Mouse (Mus musculus): ENCODE measurements around the gene Dcaf8. TPM values are rescaled to one million over a fixed set of nuclear protein-coding genes. Genes with fewer than 3 reads are reported as not detected.
"Not testable (repeated sequence)": the region's sequence is repeated elsewhere in the genome, so short reads cannot be mapped to it uniquely, and the experiment has no call there.

The Dcaf8 gene
- polyA plus RNA-seq, 1 experiment from 2014 or later = 147 TPM

GRCm38 (mm10) chr1:172221297-172222063 lies 73.6 kb downstream of the Dcaf8 start:
- WGBS = 23% methylated on average over 11 of the region's 11 CpGs
- peak; percentile 70 for ATAC-seq (ENCODE audit: low FRiP score, low TSS enrichment)
- Histone ChIP-seq H3K27me3 (ENCODE audit: insufficient read depth, low read length) (no peaks in the 10 kb centered on the region), H3K4me1 (ENCODE audit: insufficient read depth, low read length) (peaks cover 46% of the 10 kb centered on the region), H3K36me3 (ENCODE audit: insufficient read depth, low read length) (no peaks in the 10 kb centered on the region), H3K4me3 (ENCODE audit: low read length) (no peak overlapping the region), H3K4me2 (replicated peaks; ENCODE audit: low read depth, low read length) (no peak overlapping the region), H3K27ac (ENCODE audit: low read length) (peak overlapping the region; percentile 85), H3K9me3 (ENCODE audit: low read length) (no peaks in the 10 kb centered on the region), H3K9ac (replicated peaks; ENCODE audit: low read length) (peak overlapping the region; percentile 44; the same call in 1 of the 2 replicates)

- Histone ChIP-seq H3K9me3 (ENCODE audit: low read length) (no peaks in the 10 kb centered on the region), H3K27ac (ENCODE audit: low read length) (no peak overlapping the region), H3K4me3 (ENCODE audit: low read length) (no peak overlapping the region), H3K36me3 (ENCODE audit: insufficient read depth, low read length) (no peaks in the 10 kb centered on the region), H3K27me3 (ENCODE audit: insufficient read depth, low read length) (no peaks in the 10 kb centered on the region), H3K4me1 (ENCODE audit: insufficient read depth, low read length) (no peaks in the 10 kb centered on the region), H3K9ac (replicated peaks; ENCODE audit: low read length) (no peak overlapping the region), H3K4me2 (replicated peaks; ENCODE audit: low read depth, low read length) (no peak overlapping the region)
- WGBS = 94% methylated on average over 2 of the region's 2 CpGs
- ATAC-seq (ENCODE audit: low FRiP score, low TSS enrichment) = no peak
These were observed 80.3 kb downstream of the Dcaf8 start for GRCm38 (mm10) chr1:172228209-172228608.

GRCm38 (mm10) chr1:172229215-172229614 lies 81.3 kb downstream of the Dcaf8 start:
- no peaks in the 10 kb centered on the region for H3K4me1 ChIP-seq (ENCODE audit: insufficient read depth, low read length)
- no peaks in the 10 kb centered on the region for H3K27me3 ChIP-seq (ENCODE audit: insufficient read depth, low read length)
- no peaks in the 10 kb centered on the region for H3K9me3 ChIP-seq (ENCODE audit: low read length)
- no peak overlapping the region for H3K27ac ChIP-seq (ENCODE audit: low read length)
- 89% methylated on average over 1 of the region's 1 CpGs for WGBS
- H3K4me2 ChIP-seq (replicated peaks; ENCODE audit: low read depth, low read length) = no peak overlapping the region
- no peak overlapping the region for H3K4me3 ChIP-seq (ENCODE audit: low read length)
- no peak for ATAC-seq (ENCODE audit: low FRiP score, low TSS enrichment)
- H3K36me3 ChIP-seq (ENCODE audit: insufficient read depth, low read length) = no peaks in the 10 kb centered on the region
- no peak overlapping the region for H3K9ac ChIP-seq (replicated peaks; ENCODE audit: low read length)

- H3K9ac ChIP-seq (replicated peaks; ENCODE audit: low read length) = no peak overlapping the region
- no peak overlapping the region for H3K4me3 ChIP-seq (ENCODE audit: low read length)
- ATAC-seq (ENCODE audit: low FRiP score, low TSS enrichment) = peak; percentile 32; the same call in 1 of the 2 replicates
- no peak overlapping the region for H3K4me2 ChIP-seq (replicated peaks; ENCODE audit: low read depth, low read length)
- H3K9me3 ChIP-seq (ENCODE audit: low read length) = no peaks in the 10 kb centered on the region
- H3K27ac ChIP-seq (ENCODE audit: low read length) = peak overlapping the region; percentile 72
- peaks cover 13% of the 10 kb centered on the region for H3K4me1 ChIP-seq (ENCODE audit: insufficient read depth, low read length)
- peaks cover 6% of the 10 kb centered on the region; the same call in 1 of the 2 replicates for H3K27me3 ChIP-seq (ENCODE audit: insufficient read depth, low read length)
- no peaks in the 10 kb centered on the region for H3K36me3 ChIP-seq (ENCODE audit: insufficient read depth, low read length)
- WGBS = 37% methylated on average over 6 of the region's 6 CpGs
These were observed 93.2 kb downstream of the Dcaf8 start for GRCm38 (mm10) chr1:172240945-172241708.

- peak; percentile 87 for ATAC-seq (ENCODE audit: low FRiP score, low TSS enrichment)
- Histone ChIP-seq H3K4me3 (ENCODE audit: low read length) (no peak overlapping the region), H3K4me1 (ENCODE audit: insufficient read depth, low read length) (peaks cover 13% of the 10 kb centered on the region), H3K9me3 (ENCODE audit: low read length) (no peaks in the 10 kb centered on the region), H3K9ac (replicated peaks; ENCODE audit: low read length) (no peak overlapping the region), H3K27me3 (ENCODE audit: insufficient read depth, low read length) (peaks cover 6% of the 10 kb centered on the region; the same call in 1 of the 2 replicates), H3K4me2 (replicated peaks; ENCODE audit: low read depth, low read length) (no peak overlapping the region), H3K36me3 (ENCODE audit: insufficient read depth, low read length) (no peaks in the 10 kb centered on the region), H3K27ac (ENCODE audit: low read length) (peak overlapping the region; percentile 69; the same call in 1 of the 2 replicates)
- 48% methylated on average over 2 of the region's 2 CpGs for WGBS
These were observed 94.5 kb downstream of the Dcaf8 start for GRCm38 (mm10) chr1:172242401-172242800.

GRCm38 (mm10) chr1:172243547-172244205 lies 95.8 kb downstream of the Dcaf8 start:
- 32% methylated on average over 16 of the region's 16 CpGs for WGBS
- Histone ChIP-seq H3K27ac (ENCODE audit: low read length) (no peak overlapping the region), H3K4me2 (replicated peaks; ENCODE audit: low read depth, low read length) (no peak overlapping the region; the same call in 1 of the 2 replicates)

GRCm38 (mm10) chr1:172244645-172245044 lies 96.8 kb downstream of the Dcaf8 start:
- H3K27me3 ChIP-seq (ENCODE audit: insufficient read depth, low read length); H3K4me2 ChIP-seq (replicated peaks; ENCODE audit: low read depth, low read length); ATAC-seq (ENCODE audit: low FRiP score, low TSS enrichment); H3K27ac ChIP-seq (ENCODE audit: low read length); H3K9me3 ChIP-seq (ENCODE audit: low read length); H3K9ac ChIP-seq (replicated peaks; ENCODE audit: low read length); H3K36me3 ChIP-seq (ENCODE audit: insufficient read depth, low read length): not testable (repeated sequence)
- Histone ChIP-seq H3K4me3 (ENCODE audit: low read length) (peak overlapping the region; percentile 5; the same call in 1 of the 2 replicates), H3K4me1 (ENCODE audit: insufficient read depth, low read length) (peaks cover 13% of the 10 kb centered on the region)
- 43% methylated on average over 23 of the region's 23 CpGs for WGBS

More at GRCm38 (mm10) chr1:172243547-172244205, 95.8 kb downstream of the Dcaf8 start:
- H3K9me3 ChIP-seq (ENCODE audit: low read length) = no peaks in the 10 kb centered on the region
- no peak overlapping the region for H3K4me3 ChIP-seq (ENCODE audit: low read length)
- peaks cover 13% of the 10 kb centered on the region for H3K4me1 ChIP-seq (ENCODE audit: insufficient read depth, low read length)
- no peak for ATAC-seq (ENCODE audit: low FRiP score, low TSS enrichment)
- H3K36me3 ChIP-seq (ENCODE audit: insufficient read depth, low read length) = no peaks in the 10 kb centered on the region
- H3K9ac ChIP-seq (replicated peaks; ENCODE audit: low read length) = no peak overlapping the region
- peaks cover 6% of the 10 kb centered on the region; the same call in 1 of the 2 replicates for H3K27me3 ChIP-seq (ENCODE audit: insufficient read depth, low read length)

Other genes with a start within 250 kb of the Dcaf8 start
- 0.12 and 0.24 TPM in 2 replicates for gene Slamf6, start 230.6 kb upstream of the Dcaf8 start, polyA plus RNA-seq (2015; fragmentation: Nextera tagmentation; extraction: Ambion mirVana)
- 14.6 and 19.0 TPM in 2 replicates for gene Vangl2, start 119.6 kb upstream of the Dcaf8 start, polyA plus RNA-seq (2015; fragmentation: Nextera tagmentation; extraction: Ambion mirVana)
- not detected in 2 replicates for gene Nhlh1, start 90.5 kb upstream of the Dcaf8 start, polyA plus RNA-seq (2015; fragmentation: Nextera tagmentation; extraction: Ambion mirVana)
- 260 and 264 TPM in 2 replicates for gene Copa, start 65.6 kb upstream of the Dcaf8 start, polyA plus RNA-seq (2015; fragmentation: Nextera tagmentation; extraction: Ambion mirVana)
- gene Ncstn, start 65.3 kb upstream of the Dcaf8 start, polyA plus RNA-seq (2015; fragmentation: Nextera tagmentation; extraction: Ambion mirVana) = 160 and 164 TPM in 2 replicates
- gene Pex19, start 21.3 kb upstream of the Dcaf8 start, polyA plus RNA-seq (2015; fragmentation: Nextera tagmentation; extraction: Ambion mirVana) = 170 and 172 TPM in 2 replicates
- 129 and 132 TPM in 2 replicates for gene Pea15a, start 58.7 kb downstream of the Dcaf8 start, polyA plus RNA-seq (2015; fragmentation: Nextera tagmentation; extraction: Ambion mirVana)
- 5.2 and 5.6 TPM in 2 replicates for gene Casq1, start 71.8 kb downstream of the Dcaf8 start, polyA plus RNA-seq (2015; fragmentation: Nextera tagmentation; extraction: Ambion mirVana)
- gene Atp1a4, start 110.3 kb downstream of the Dcaf8 start, polyA plus RNA-seq (2015; fragmentation: Nextera tagmentation; extraction: Ambion mirVana) = 0.05 TPM in 1 of 2 replicates, not detected in the other
- 60.2 and 69.7 TPM in 2 replicates for gene Igsf8, start 113.6 kb downstream of the Dcaf8 start, polyA plus RNA-seq (2015; fragmentation: Nextera tagmentation; extraction: Ambion mirVana)
- gene Atp1a2, start 150.0 kb downstream of the Dcaf8 start, polyA plus RNA-seq (2015; fragmentation: Nextera tagmentation; extraction: Ambion mirVana) = 1.7 and 2.4 TPM in 2 replicates
- gene Kcnj9, start 181.2 kb downstream of the Dcaf8 start, polyA plus RNA-seq (2015; fragmentation: Nextera tagmentation; extraction: Ambion mirVana) = not detected in 2 replicates
- 1.2 and 1.6 TPM in 2 replicates for gene Kcnj10, start 193.1 kb downstream of the Dcaf8 start, polyA plus RNA-seq (2015; fragmentation: Nextera tagmentation; extraction: Ambion mirVana)
- 7.3 and 7.8 TPM in 2 replicates for gene Pigm, start 228.5 kb downstream of the Dcaf8 start, polyA plus RNA-seq (2015; fragmentation: Nextera tagmentation; extraction: Ambion mirVana)